Mouse (Mus musculus) lung, embryonic 15.5 days (tissue): ENCODE results near the gene Kansl3. TPM values are rescaled to one million over a fixed set of nuclear protein-coding genes. Genes with fewer than 3 reads are reported as not detected.

Source experiments
- ATAC-seq: fragments of 200-750 bp; cut with Nextera tagmentation; 2 replicates; pipeline ENCODE4 v1.8.0; 2017; ENCODE audit warnings: moderate number of reproducible peaks, borderline replicate concordance; ENCODE audit not compliant: low FRiP score, low TSS enrichment; ENCODE audit errors: extremely low read depth
- H3K27ac ChIP-seq: fragments of 300-500 bp; sonication (generic); 2 replicates; pipeline ENCODE4 v1.5.1; 2015; ENCODE audit warnings: moderate library complexity, mild to moderate bottlenecking, inconsistent platforms
- H3K27me3 ChIP-seq: fragments of 300-500 bp; sonication (generic); 2 replicates; pipeline ENCODE4 v1.6.1; 2015; ENCODE audit warnings: inconsistent platforms
- H3K36me3 ChIP-seq: fragments of 300-500 bp; sonication (generic); 2 replicates; pipeline ENCODE4 v1.6.1; 2015; ENCODE audit warnings: inconsistent platforms
- H3K4me1 ChIP-seq: fragments of 300-500 bp; sonication (generic); 2 replicates; pipeline ENCODE4 v1.6.1; 2015; ENCODE audit warnings: inconsistent platforms
- H3K4me2 ChIP-seq: fragments of 300-500 bp; sonication (generic); 2 replicates; pipeline ENCODE4 v1.6.1; 2015; ENCODE audit warnings: inconsistent platforms, mild to moderate bottlenecking, moderate library complexity
- H3K4me3 ChIP-seq: fragments of 300-500 bp; sonication (generic); 2 replicates; pipeline ENCODE4 v1.5.1; 2015; ENCODE audit warnings: mild to moderate bottlenecking, inconsistent platforms
- H3K9ac ChIP-seq: fragments of 300-500 bp; sonication (generic); 2 replicates; pipeline ENCODE4 v1.6.1; 2015; ENCODE audit warnings: inconsistent platforms
- H3K9me3 ChIP-seq: fragments of 300-500 bp; sonication (generic); 2 replicates; pipeline ENCODE4 v1.6.1; 2016; ENCODE audit warnings: inconsistent platforms
- WGBS: fragments of 180-500 bp; shearing (Covaris S2); methylation state at CpG from one replicate; pipeline ENCODE4 v1.1.7; 2015; 5-methylcytosine and 5-hydroxymethylcytosine counted together
- microRNA-seq: library from miRNA; unstranded; fragments of <30 nt; microRNA quantifications from one replicate; pipeline ENCODE4, GENCODE M21; 2016
- polyA plus RNA-seq: library from polyadenylated mRNA; unstranded; fragments of >200 nt; fragmentation: Nextera tagmentation; extraction: Ambion mirVana; gene quantifications from 2 replicates; pipeline ENCODE4 v1.2.1, GENCODE M21; 2015

The Kansl3 gene
- polyA plus RNA-seq, 1 experiment from 2014 or later, result 40.8 TPM

DNA sequence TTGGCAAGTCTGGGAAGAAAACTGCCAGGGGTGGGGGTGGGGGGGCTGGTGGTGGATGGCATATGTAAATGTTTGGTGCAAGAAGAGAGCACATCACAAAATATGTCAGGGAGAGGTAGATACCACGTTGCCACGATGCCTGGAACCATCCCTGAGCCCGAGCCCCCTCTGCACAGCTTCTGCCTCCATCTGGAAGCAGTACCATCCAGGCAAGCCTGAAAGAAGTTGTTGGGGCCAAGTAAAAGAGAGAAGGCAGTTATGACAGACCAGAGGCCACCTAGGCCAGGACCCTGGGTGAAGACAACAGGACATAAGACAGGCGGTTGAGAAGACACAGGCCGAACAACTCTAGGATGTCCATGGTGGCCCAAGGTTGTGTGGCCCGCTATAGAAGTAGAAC is 68.5 kb downstream of the Kansl3 start:
- 82% methylated on average over 6 of the region's 6 CpGs for WGBS
- no peak overlapping the region for H3K4me3 ChIP-seq

DNA sequence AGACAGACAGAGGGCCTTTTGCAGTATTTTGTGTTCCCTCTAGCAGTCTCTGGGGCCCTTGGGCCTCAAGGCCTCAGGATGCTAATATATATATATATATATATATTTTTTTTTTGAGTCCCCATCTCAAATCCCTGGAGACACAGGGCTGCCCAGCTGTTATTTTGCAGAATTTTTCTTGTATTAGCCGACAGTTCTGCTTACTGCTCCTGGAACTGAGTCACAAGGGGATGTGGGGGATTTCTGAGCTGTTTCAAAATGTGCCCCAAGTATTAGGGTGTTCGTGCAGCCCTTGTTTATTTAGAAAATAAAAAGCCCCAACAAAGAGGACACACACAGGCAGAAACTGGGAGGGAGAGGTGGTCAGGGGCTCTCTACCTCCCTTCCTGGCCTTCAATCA is 69.3 kb downstream of the Kansl3 start:
- Histone ChIP-seq H3K4me2 (no peak overlapping the region), H3K9me3 (no peaks in the 10 kb centered on the region), H3K27ac (no peak overlapping the region), H3K36me3 (no peaks in the 10 kb centered on the region), H3K9ac (no peak overlapping the region), H3K4me1 (peaks cover 12% of the 10 kb centered on the region), H3K4me3 (no peak overlapping the region), H3K27me3 (peaks cover 37% of the 10 kb centered on the region)
- ATAC-seq, result no peak
- 45% methylated on average over 2 of the region's 2 CpGs for WGBS

More for the DNA sequence above, 68.5 kb downstream of the Kansl3 start:
- peaks cover 37% of the 10 kb centered on the region for H3K27me3 ChIP-seq
- no peak overlapping the region for H3K4me2 ChIP-seq
- no peaks in the 10 kb centered on the region for H3K36me3 ChIP-seq
- no peak for ATAC-seq
- peaks cover 12% of the 10 kb centered on the region for H3K4me1 ChIP-seq
- no peaks in the 10 kb centered on the region for H3K9me3 ChIP-seq
- H3K9ac ChIP-seq, result no peak overlapping the region
- no peak overlapping the region for H3K27ac ChIP-seq

DNA sequence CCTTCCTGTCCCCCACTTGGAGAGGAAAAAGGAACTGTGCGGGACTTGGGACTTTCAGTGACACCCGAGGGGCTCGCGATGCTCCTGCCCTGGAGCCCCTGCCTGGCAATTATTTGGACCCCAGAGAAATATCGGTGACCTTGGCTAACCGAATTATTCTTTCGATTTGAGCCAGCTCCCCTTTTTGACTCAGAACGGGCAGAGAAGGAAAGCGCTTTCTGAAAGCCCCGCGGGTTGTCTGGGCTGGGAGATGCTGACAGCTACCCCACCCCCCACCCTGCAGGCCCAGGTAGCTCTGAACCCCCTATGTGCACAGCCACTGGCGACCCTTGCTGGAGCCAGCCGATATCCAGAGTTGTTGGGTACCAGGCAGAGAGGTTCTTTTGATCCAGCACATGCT is 69.9 kb downstream of the Kansl3 start:
- ATAC-seq, result no peak
- Histone ChIP-seq H3K27me3 (peaks cover 37% of the 10 kb centered on the region), H3K4me3 (no peak overlapping the region), H3K4me2 (no peak overlapping the region), H3K36me3 (no peaks in the 10 kb centered on the region), H3K9me3 (no peaks in the 10 kb centered on the region), H3K27ac (no peak overlapping the region), H3K9ac (no peak overlapping the region), H3K4me1 (peaks cover 12% of the 10 kb centered on the region)
- 35% methylated on average over 13 of the region's 13 CpGs for WGBS

DNA sequence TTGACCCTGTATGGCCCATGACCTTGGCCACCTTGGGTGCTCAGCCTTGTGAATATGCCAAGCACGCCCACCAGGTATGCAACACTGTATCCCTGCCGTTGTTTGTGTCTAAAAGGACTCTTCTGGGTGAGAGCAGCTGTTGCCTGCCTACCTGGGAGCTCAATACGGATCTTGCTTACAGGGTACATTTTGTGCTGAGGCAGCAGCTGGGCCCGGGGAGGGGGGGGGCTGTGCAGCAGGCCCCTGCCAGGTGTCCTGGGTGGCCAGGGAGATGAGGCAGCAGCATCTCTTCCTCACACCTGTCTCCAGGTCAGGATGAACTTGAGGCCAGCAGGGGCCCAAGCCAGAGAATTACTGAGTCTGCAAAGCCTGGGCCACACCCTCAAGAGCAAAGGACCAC is 70.9 kb downstream of the Kansl3 start:
- Histone ChIP-seq H3K36me3 (no peaks in the 10 kb centered on the region), H3K27me3 (peaks cover 37% of the 10 kb centered on the region), H3K27ac (no peak overlapping the region), H3K4me3 (no peak overlapping the region), H3K4me1 (peaks cover 9% of the 10 kb centered on the region), H3K9me3 (no peaks in the 10 kb centered on the region), H3K9ac (no peak overlapping the region), H3K4me2 (no peak overlapping the region)
- 63% methylated on average over 4 of the region's 4 CpGs for WGBS
- no peak for ATAC-seq

DNA sequence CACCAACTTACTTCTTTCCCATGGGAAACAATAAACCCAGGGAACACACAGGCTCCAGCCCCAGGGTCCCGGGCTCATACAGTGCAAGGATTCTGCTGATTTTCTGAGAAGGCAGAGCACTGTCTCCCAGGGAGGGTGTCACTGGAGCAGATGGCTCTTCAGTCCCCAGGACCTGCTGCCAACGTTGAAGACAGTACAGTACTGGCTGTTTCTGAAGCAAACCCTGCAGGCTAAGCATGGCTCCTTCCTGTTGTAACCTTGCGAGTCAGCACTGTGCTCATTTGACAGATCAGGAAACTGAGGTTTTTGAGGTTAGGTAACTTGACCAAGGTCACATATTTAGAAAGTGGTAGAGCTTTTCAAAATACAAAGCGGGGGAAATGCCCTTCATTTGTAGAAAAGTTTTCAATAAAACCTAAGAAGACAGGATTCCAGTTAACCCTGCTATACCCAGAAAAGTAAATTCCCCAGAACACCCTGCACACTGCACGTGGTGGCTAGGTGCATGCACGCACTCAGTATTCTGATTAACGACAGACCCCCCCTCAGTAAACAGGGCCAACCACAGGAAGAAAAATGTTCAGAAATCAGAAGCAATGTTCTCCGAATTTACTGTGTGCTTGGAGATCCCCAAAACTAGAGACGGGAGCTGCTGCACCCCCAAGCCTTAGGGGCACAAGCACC is 72.4 kb downstream of the Kansl3 start:
- H3K36me3 ChIP-seq, result no peaks in the 10 kb centered on the region
- no peak overlapping the region for H3K9ac ChIP-seq
- H3K4me1 ChIP-seq, result no peaks in the 10 kb centered on the region
- no peak overlapping the region for H3K4me2 ChIP-seq
- WGBS, result 56% methylated on average over 9 of the region's 9 CpGs
- H3K4me3 ChIP-seq, result no peak overlapping the region
- peaks cover 33% of the 10 kb centered on the region for H3K27me3 ChIP-seq
- no peak for ATAC-seq
- H3K27ac ChIP-seq, result no peak overlapping the region
- H3K9me3 ChIP-seq, result no peaks in the 10 kb centered on the region

DNA sequence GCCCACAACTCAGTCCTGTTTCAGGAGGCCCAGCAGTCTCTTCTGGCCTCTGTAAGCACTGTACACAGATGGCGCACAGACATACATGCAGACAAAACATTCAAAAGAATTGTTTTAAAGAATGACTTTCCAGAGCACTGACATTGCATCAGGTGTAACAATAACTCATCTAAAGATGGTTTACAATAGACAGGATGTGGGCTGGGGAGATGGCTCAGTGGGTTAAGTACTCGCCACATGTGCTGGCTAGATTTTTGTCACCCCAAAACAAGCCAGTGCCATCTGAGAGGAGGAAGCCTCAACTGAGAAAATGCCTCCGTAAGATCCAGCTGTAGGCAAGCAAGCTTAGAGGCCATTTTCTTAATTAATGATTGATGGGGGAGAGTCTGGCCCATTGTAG is 74.6 kb downstream of the Kansl3 start:
- Histone ChIP-seq H3K4me3 (no peak overlapping the region), H3K27ac (no peak overlapping the region), H3K36me3 (no peaks in the 10 kb centered on the region), H3K27me3 (peaks cover 17% of the 10 kb centered on the region), H3K4me2 (no peak overlapping the region), H3K9ac (no peak overlapping the region), H3K4me1 (no peaks in the 10 kb centered on the region), H3K9me3 (no peaks in the 10 kb centered on the region)
- ATAC-seq, result no peak
- WGBS, result 64% methylated on average over 3 of the region's 3 CpGs

DNA sequence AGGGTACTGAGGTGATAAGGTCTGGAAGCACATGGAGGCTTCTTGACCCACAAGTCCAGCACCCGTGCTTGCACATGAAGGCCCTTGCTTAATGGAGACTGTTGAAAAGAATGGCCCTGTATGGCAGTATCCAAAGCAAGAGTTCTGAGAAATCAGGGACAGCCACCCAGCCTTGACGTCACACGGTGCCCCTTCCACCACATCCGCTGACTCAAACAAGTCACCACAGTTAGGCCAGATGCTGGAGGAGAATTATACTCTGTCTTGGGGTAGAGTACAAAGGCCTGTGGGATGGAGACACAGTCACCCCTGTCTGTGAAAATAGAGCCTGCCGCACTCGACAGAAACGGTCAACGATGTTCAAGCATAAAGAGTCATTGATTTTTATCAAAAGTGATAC is 75.5 kb downstream of the Kansl3 start:
- Histone ChIP-seq H3K36me3 (no peaks in the 10 kb centered on the region), H3K4me3 (no peak overlapping the region), H3K9ac (no peak overlapping the region), H3K27me3 (peaks cover 7% of the 10 kb centered on the region), H3K4me2 (no peak overlapping the region), H3K9me3 (no peaks in the 10 kb centered on the region), H3K4me1 (no peaks in the 10 kb centered on the region), H3K27ac (no peak overlapping the region)
- 88% methylated on average over 8 of the region's 8 CpGs for WGBS
- no peak for ATAC-seq

Small RNA genes within 50 kb of the gene (microRNA-seq; reads per million reads assigned to microRNA genes)
- gene Mir6898, result not detected

Other genes with a start within 250 kb of the Kansl3 start
- gene Uggt1, start 124.5 kb downstream of the Kansl3 start, polyA plus RNA-seq, result 52.6 and 57.2 TPM in 2 replicates
- 8.0 and 8.3 TPM in 2 replicates for gene Neurl3, start 94.5 kb downstream of the Kansl3 start, polyA plus RNA-seq
- gene Arid5a, start 61.4 kb downstream of the Kansl3 start, polyA plus RNA-seq, result 8.0 and 8.9 TPM in 2 replicates
- gene Fer1l5, start 3.1 kb upstream of the Kansl3 start, polyA plus RNA-seq, result 0.57 and 0.66 TPM in 2 replicates
- gene Lman2l, start 76.1 kb upstream of the Kansl3 start, polyA plus RNA-seq, result 47.0 and 49.5 TPM in 2 replicates
- gene Cnnm4, start 102.4 kb upstream of the Kansl3 start, polyA plus RNA-seq, result 10.8 and 12.5 TPM in 2 replicates
- 3.2 TPM in 2 replicates for gene Cnnm3, start 142.7 kb upstream of the Kansl3 start, polyA plus RNA-seq
- gene Ankrd23, start 167.7 kb upstream of the Kansl3 start, polyA plus RNA-seq, result 12.4 and 15.9 TPM in 2 replicates
- gene Gm42417, start 170.2 kb upstream of the Kansl3 start, polyA plus RNA-seq, result 0.25 TPM in 1 of 2 replicates, not detected in the other
- gene Ankrd39, start 178.3 kb upstream of the Kansl3 start, polyA plus RNA-seq, result 20.3 and 26.0 TPM in 2 replicates
- 19.3 and 19.9 TPM in 2 replicates for gene Sema4c, start 189.2 kb upstream of the Kansl3 start, polyA plus RNA-seq